26 mouse cellular contexts compared by ENCODE assay signal in the genomic region with DNA sequence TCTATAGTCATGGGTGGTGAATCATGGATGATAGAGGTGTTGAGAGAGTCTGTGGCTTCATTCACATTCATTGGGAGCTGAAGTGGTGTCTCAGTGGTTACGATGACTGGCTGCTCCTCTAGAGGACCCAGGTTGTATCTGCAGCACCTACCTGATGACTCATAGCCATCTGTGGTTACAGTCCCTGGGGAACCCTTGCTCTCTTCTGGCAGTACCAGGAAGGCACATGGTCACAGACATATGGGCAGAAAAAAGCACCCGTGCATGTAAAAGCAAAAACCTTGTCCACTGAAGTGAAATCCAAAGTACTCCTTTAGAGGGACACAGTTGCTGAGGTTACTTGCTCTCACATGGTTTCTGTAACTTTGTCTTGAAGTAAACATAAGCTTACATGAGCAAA.
"Had no signal": no experiment of that assay in that cellular context is flagged by ENCODE, and none has a peak within 500 bp of the region (broad histone marks: within the 10 kb centered on the region; RNA-seq: fewer than 3 reads in every experiment).

No protein-coding gene starts in this region.

- H3K27ac ChIP-seq: gastrocnemius, adult 2 months; heart, embryonic 10.5 days; hindbrain, embryonic 10.5 days; hindbrain, embryonic 12.5 days; hindbrain, embryonic 14.5 days; intestine, embryonic 15.5 days; limb, embryonic 13.5 days; limb, embryonic 15.5 days; liver, embryonic 12.5 days; liver, embryonic 14.5 days had no signal

- H3K9me3 ChIP-seq: heart, embryonic 10.5 days; heart, embryonic 12.5 days; hindbrain, embryonic 10.5 days; hindbrain, embryonic 12.5 days; intestine, embryonic 15.5 days; limb, embryonic 13.5 days; limb, embryonic 15.5 days; liver, embryonic 12.5 days had no signal

- H3K4me2 ChIP-seq: heart, embryonic 12.5 days; hindbrain, embryonic 12.5 days; hindbrain, embryonic 14.5 days; intestine, embryonic 15.5 days; limb, embryonic 13.5 days; limb, embryonic 15.5 days; liver, embryonic 12.5 days had no signal

- ATAC-seq: hindbrain, embryonic 16.5 days; inflammation-experienced regulatory T-cells, adult 6 months; intestine, embryonic 15.5 days; intestine, postnatal 0 days; liver, embryonic 12.5 days had no signal

- H3K27me3 ChIP-seq: heart, embryonic 12.5 days; hindbrain, embryonic 12.5 days; intestine, embryonic 15.5 days; limb, embryonic 13.5 days; limb, embryonic 15.5 days; liver, embryonic 12.5 days had no signal

- H3K4me1 ChIP-seq: heart, embryonic 10.5 days; heart, embryonic 12.5 days; hindbrain, embryonic 10.5 days; hindbrain, embryonic 12.5 days; intestine, embryonic 15.5 days; limb, embryonic 13.5 days; limb, embryonic 15.5 days; liver, embryonic 12.5 days had no signal

- H3K9ac ChIP-seq: heart, embryonic 12.5 days; hindbrain, embryonic 12.5 days; hindbrain, embryonic 14.5 days; intestine, embryonic 15.5 days; limb, embryonic 13.5 days; limb, embryonic 15.5 days; liver, embryonic 12.5 days; liver, embryonic 14.5 days had no signal

- H3K4me3 ChIP-seq: gastrocnemius, adult 2 months; heart, embryonic 10.5 days; heart, embryonic 12.5 days; hindbrain, embryonic 10.5 days; hindbrain, embryonic 12.5 days; intestine, embryonic 15.5 days; limb, embryonic 13.5 days; limb, embryonic 15.5 days; liver, embryonic 12.5 days had no signal

- DNase-seq: gastrocnemius, adult 2 months; gastrocnemius, postnatal 10 days; gastrocnemius, postnatal 25 days; heart, adult 18-20 months; heart, postnatal 10 days; heart, postnatal 4 days; kidney, adult 18-20 months; kidney, adult 8-10 months; kidney, postnatal 10 days; kidney, postnatal 36 days; layer of hippocampus, adult 9-11 months; layer of hippocampus, postnatal 36 days; left cerebral cortex, postnatal 4 days had no signal

- H3K36me3 ChIP-seq: heart, embryonic 10.5 days; heart, embryonic 12.5 days; hindbrain, embryonic 10.5 days; hindbrain, embryonic 12.5 days; intestine, embryonic 15.5 days; limb, embryonic 13.5 days; limb, embryonic 15.5 days; liver, embryonic 12.5 days had no signal
